Mouse (Mus musculus): ENCODE data around the gene Tdgf1.
A peak's percentile ranks its signal among the peaks of the same experiment; 100 is the strongest.

Gene Tdgf1

DNA sequence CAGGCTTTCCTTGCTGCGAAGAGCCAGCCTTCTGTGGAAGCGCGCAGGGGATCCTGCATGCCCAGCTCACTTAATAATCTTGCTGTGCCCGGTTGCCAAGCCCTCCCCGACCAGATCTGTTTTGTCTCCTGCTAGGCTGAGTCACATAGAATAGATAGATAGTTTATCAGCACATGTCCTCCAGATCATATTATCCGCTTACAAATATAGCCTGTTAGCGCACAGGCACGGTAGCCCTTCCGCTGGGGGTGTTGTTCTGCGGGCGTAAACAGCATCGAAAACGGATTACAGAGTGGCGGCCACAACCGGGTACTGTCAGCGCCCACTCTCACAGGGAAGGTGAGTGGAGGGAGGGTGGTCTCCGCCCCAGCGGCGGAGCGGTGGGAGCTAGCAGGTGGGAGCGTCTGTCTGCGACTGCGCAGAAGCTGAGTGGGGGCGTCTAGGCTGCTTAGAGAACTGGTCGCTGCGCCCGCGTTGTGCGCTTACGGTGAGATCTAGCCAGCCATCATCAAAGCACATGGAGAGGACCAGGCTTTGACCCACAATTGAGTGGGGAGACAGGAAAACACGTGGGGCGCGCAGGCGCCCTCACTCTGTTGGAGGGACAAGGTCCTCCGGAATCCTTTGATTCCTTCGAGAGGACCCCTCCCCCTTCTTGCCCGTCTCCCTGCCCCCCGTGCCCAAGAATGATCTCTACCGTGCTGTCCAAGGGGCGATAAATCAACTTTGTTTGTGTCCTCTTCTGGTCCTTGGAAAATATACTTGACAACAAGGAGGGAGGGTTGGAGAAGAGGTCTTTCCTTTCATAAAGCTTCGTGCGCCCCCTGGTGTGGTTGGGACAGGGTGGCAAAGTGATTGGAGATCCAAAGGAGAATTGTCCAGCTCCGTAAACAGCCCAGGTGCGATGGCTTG is 7.8 kb upstream of the Tdgf1 start:
- peak; percentile 77 to 80 for DNase-seq (ENCODE audit: low spot score in 2 of 2)

GRCm38 (mm10) chr9:110952931-110953549 is 7.1 kb upstream of the Tdgf1 start:
- DNase-seq (ENCODE audit: low spot score in 2 of 2): no peak

GRCm38 (mm10) chr9:110952398-110952797 is 6.4 kb upstream of the Tdgf1 start:
- no peak for DNase-seq (ENCODE audit: low spot score in 2 of 2)

GRCm38 (mm10) chr9:110951866-110952265 is 5.9 kb upstream of the Tdgf1 start:
- no peak for DNase-seq (ENCODE audit: low spot score in 2 of 2)

DNA sequence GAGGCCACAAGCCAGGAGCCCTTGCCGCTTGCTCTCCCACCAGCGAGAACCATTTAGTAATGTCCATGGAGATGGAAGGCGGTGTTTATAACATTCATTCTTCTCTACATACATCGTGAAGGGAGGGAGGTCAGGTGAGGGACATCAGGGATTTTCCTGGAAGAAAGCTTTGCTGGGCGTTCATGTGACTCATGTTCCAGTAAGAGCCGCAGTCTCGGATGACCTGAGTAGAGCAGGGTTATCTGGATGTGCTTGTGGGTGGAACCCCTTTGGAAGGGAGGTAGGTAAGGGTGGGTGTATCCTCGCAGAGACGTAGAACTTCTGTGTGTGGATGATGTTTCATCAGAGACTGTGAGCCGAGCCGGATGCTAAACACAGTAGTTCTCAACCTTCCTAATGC is 5.4 kb upstream of the Tdgf1 start, which contains the start of gene Lrrc2:
Lrrc2 (plus strand) TSS at position 149 of the 400 bp plus-strand sequence.
- no peak for DNase-seq (ENCODE audit: low spot score in 2 of 2)

- DNase-seq (ENCODE audit: low spot score in 2 of 2): no peak
Measured at GRCm38 (mm10) chr9:110950109-110950508, 4.2 kb upstream of the Tdgf1 start.

GRCm38 (mm10) chr9:110948813-110949310 is 2.9 kb upstream of the Tdgf1 start:
- DNase-seq (ENCODE audit: low spot score in 2 of 2): no peak

DNA sequence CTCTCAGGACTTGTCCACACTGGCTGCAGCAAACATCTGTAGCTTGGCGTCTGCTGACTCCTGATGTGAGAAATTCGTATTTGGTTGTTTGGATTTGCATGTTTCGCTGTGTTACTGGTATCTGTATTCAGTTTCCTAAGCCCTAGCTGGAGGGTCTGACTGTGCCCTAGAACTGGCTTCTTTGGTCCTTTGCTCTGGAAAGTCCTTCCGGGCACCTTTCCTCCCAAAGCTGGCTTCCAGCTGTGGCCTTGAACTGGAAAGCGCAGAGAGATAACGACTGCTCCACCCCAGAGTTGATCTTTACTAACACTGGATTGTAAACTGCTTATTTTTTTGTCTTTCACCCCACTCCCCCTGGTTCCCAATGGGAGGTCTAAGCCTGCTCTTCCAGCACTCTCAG is 1.9 kb upstream of the Tdgf1 start:
- no peak for DNase-seq (ENCODE audit: low spot score in 2 of 2)

GRCm38 (mm10) chr9:110947261-110947661 is 1.3 kb upstream of the Tdgf1 start:
- no peak for DNase-seq (ENCODE audit: low spot score in 2 of 2)

GRCm38 (mm10) chr9:110946548-110947044 is 638 bp upstream of the Tdgf1 start:
- DNase-seq (ENCODE audit: low spot score in 2 of 2): no peak

DNA sequence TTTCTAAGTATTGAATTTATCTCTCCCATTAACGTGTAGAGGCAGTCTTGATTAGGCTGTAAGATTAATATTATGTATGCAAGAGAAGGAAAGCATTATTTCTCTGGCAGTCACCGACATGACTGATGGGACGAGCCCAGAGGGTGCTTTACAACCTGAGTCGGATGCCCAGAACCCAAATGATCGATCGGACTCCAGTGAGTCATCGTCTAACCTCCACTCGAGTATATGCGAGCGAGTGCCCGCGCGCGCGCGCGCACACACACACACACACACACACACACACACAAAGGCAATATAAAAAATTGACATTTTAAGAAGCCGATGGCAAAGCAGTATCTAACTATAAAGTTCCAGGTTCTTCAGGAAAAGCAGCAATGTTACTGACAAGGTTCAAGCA is 615 bp downstream of the Tdgf1 start:
- DNase-seq (ENCODE audit: low spot score in 2 of 2): no peak

- no peak for DNase-seq (ENCODE audit: low spot score in 2 of 2)
Measured at GRCm38 (mm10) chr9:110944265-110944664, 1.7 kb downstream of the Tdgf1 start.

- DNase-seq (ENCODE audit: low spot score in 2 of 2): no peak
Measured at GRCm38 (mm10) chr9:110937506-110938490, 8.2 kb downstream of the Tdgf1 start.

- DNase-seq (ENCODE audit: low spot score in 2 of 2): no peak
Measured at GRCm38 (mm10) chr9:110935941-110936340, 10.0 kb downstream of the Tdgf1 start.

DNA sequence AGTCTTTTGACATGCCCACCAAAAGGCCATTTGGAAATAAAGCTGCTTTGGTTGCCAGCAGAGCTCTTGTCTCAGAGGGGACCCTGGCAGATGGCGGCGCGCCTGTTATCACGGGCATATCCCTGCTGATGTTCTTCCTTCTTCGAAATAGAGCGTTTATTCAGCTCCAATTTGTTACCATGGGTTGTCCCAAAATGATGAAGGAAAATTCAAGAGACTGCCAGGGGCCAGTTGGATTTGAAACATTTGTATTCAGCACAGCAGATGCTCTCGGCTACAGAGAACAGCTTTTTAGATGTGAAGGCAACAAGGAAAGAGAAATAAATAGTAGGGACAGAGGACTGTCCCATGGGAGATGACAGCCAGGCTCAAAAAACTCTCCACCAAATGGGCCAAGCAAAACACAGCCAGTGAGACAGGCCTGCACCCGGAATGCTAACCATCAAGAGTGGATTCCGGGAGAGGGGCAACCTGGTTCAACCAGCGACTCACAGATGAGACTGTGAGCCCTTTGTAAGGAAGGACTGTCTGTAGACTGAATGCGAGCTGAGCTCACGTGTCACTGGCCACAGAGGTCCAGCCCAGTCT is 12.0 kb downstream of the Tdgf1 start:
- peak in 1 of 2 experiments; percentile 33 for DNase-seq (ENCODE audit: low spot score in 2 of 2)

- no peak for DNase-seq (ENCODE audit: low spot score in 2 of 2)
Measured at GRCm38 (mm10) chr9:110931573-110931972, 14.4 kb downstream of the Tdgf1 start.

GRCm38 (mm10) chr9:110922759-110923158 is 23.2 kb downstream of the Tdgf1 start:
- DNase-seq (ENCODE audit: low spot score in 2 of 2): peak; percentile 68 to 75

DNA sequence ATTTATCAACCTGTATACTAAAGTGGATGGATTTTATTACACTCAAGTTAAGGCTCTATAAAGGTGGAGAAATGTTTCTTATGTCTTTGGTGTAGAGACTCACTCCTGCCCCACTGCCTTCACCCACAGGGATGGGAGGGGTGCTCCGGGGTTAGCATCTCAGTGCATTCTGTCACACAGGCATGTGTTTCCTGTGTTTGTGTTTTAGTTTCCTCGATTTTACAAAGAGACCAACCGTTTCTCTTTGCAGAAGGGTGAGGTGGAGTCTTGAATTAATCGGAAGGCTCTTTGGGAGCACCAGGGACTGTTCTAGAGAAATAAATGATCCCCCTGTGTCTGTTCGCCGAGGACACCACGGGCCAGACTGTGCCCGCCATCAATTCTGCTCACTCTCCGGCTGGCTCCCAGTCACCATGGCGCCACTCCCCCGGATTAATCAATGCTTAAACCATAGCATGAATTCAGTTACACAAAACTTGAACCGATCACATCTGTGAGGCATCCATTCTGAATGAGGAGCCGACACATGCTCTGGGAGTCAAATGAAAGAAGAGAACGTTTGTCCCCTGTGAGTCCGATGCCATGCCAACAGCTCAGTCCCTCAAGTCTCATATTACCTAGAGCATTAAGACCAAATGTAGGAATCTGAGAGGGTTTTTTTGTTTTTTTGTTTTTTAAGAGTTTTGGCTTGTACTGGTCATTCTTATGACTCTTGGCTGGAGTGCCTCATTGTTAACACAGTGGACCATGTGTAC is 25.1 kb downstream of the Tdgf1 start:
- no peak for DNase-seq (ENCODE audit: low spot score in 2 of 2)

GRCm38 (mm10) chr9:110916786-110917185 is 29.2 kb downstream of the Tdgf1 start, which contains the start of gene Fam240a:
Gene Fam240a, minus strand, starts transcription at chr9:110916861.
- DNase-seq (ENCODE audit: low spot score in 2 of 2): no peak

DNA sequence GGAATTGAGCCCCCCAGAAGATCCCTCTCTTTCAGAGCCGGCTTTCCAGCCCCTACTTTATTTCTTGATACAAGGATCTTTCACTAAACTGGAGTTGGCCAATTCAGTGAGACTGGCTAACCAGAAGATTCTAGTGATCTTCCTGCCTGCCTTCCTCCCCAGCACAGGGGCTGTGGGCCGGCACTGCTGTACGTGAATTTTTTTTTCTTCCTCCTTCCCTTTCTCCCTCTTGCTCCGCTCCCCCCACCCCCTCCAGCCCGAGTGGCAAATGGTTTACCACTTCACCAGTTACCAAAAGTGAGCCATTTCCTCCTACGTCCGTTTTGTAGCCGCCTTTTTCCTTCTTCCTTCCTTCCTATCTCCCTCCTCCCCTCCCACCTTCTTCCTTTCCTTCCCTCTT is 30.5 kb downstream of the Tdgf1 start:
- no peak for DNase-seq (ENCODE audit: low spot score in 2 of 2)

All from right cerebral cortex, adult 2 months (tissue).